Mouse (Mus musculus) heart, embryonic 14.5 days (tissue): ENCODE results near the gene Rnase10. TPM values are rescaled to one million over a fixed set of nuclear protein-coding genes. Genes with fewer than 3 reads are reported as not detected.
A peak's percentile ranks its signal among the peaks of the same experiment; 100 is the strongest.
"Not testable (repeated sequence)": the region's sequence is repeated elsewhere in the genome, so short reads cannot be mapped to it uniquely, and the experiment has no call there.

Experiments used
- ATAC-seq: fragments of 200-750 bp; cut with Nextera tagmentation; 2 replicates; pipeline ENCODE4 v1.8.0; 2017; ENCODE audit warnings: low read depth, moderate TSS enrichment; ENCODE audit not compliant: insufficient number of reproducible peaks, insufficient read depth, low FRiP score
- H3K27ac ChIP-seq, 2 experiments: fragments of 200-500 bp in 1 of 2; fragments of 300-500 bp in 1 of 2; sonication (generic) in 1 of 2; replicated peaks in 1 of 2; 2 replicates each; pipeline ENCODE4 v1.5.1; 2012 to 2014; ENCODE audit warnings: low read depth in 2 of 2, low read length in 2 of 2, control low read depth in 1 of 2, mild to moderate bottlenecking in 1 of 2, mixed read lengths in 1 of 2; ENCODE audit not compliant: control insufficient read depth in 1 of 2, insufficient read depth in 1 of 2
- H3K27me3 ChIP-seq: fragments of 300-500 bp; sonication (generic); 2 replicates; pipeline ENCODE4 v1.6.1; 2014; ENCODE audit warnings: mild to moderate bottlenecking, low read length, control low read depth; ENCODE audit not compliant: control insufficient read depth, insufficient read depth
- H3K36me3 ChIP-seq: fragments of 300-500 bp; sonication (generic); 2 replicates; pipeline ENCODE4 v1.6.1; 2014; ENCODE audit warnings: mild to moderate bottlenecking, control low read depth, low read length, mixed read lengths; ENCODE audit not compliant: control insufficient read depth, insufficient read depth
- H3K4me1 ChIP-seq, 2 experiments: fragments of 200-500 bp in 1 of 2; fragments of 300-500 bp in 1 of 2; sonication (generic) in 1 of 2; 2 replicates each; pipeline ENCODE4 v1.6.1; 2012 to 2014; ENCODE audit warnings: low read length in 2 of 2, control low read depth in 1 of 2, mixed read lengths in 1 of 2; ENCODE audit not compliant: control insufficient read depth in 2 of 2, insufficient read depth in 2 of 2
- H3K4me2 ChIP-seq: fragments of 300-500 bp; sonication (generic); 2 replicates; pipeline ENCODE4 v1.6.1; 2014; ENCODE audit warnings: mild to moderate bottlenecking, low read length
- H3K4me3 ChIP-seq, 2 experiments: fragments of 200-500 bp in 1 of 2; fragments of 300-500 bp in 1 of 2; sonication (generic) in 1 of 2; 2 replicates each; pipeline ENCODE4 v1.5.1; 2012 to 2014; ENCODE audit warnings: low read length in 2 of 2, mild to moderate bottlenecking in 2 of 2, control low read depth in 1 of 2, low read depth in 1 of 2, moderate library complexity in 1 of 2; ENCODE audit not compliant: control insufficient read depth in 1 of 2, insufficient read depth in 1 of 2
- H3K9ac ChIP-seq: fragments of 300-500 bp; sonication (generic); 2 replicates; pipeline ENCODE4 v1.6.1; 2014; ENCODE audit warnings: mild to moderate bottlenecking, low read length
- H3K9me3 ChIP-seq: fragments of 300-500 bp; sonication (generic); 2 replicates; pipeline ENCODE4 v1.6.1; 2016; ENCODE audit warnings: low read length, control low read depth; ENCODE audit not compliant: control insufficient read depth
- WGBS: fragments of 180-500 bp; shearing (Covaris S2); extraction: QIAGEN DNeasy Blood & Tissue Kit; methylation state at CpG from one replicate; pipeline ENCODE4 v1.1.7; 2014; 5-methylcytosine and 5-hydroxymethylcytosine counted together
- polyA plus RNA-seq: library from polyadenylated mRNA; unstranded; fragments of >200 nt; fragmentation: Nextera tagmentation; extraction: Ambion mirVana; gene quantifications from 2 replicates; pipeline ENCODE4 v1.2.1, GENCODE M21; 2014

Rnase10 gene
- polyA plus RNA-seq, 1 experiment from 2014 or later, result 0.32 TPM

DNA sequence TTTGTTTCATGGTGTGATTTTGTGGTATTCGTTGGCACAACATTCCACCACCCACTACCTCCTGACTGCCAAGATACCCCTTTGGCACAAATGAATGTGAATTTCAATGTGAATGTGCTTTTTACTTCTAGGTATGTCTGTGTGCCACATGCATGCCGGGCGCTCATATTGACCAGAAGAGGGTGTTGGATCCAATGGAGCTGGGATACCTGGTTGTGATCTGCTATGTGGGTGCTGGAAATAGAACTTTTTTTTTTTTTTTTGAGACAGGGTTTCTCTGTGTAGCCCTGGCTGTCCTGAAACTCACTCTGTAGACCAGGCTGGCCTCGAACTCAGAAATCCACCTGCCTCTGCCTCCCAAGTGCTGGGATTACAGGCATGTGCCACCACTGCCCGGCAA lies 34.5 kb upstream of the Rnase10 start:
- H3K4me2 ChIP-seq, H3K9ac ChIP-seq, H3K4me1 ChIP-seq, H3K36me3 ChIP-seq, H3K4me3 ChIP-seq, H3K27ac ChIP-seq, ATAC-seq, H3K27me3 ChIP-seq, H3K9me3 ChIP-seq: not testable (repeated sequence)
- WGBS, result 92% methylated on average over 4 of the region's 5 CpGs

DNA sequence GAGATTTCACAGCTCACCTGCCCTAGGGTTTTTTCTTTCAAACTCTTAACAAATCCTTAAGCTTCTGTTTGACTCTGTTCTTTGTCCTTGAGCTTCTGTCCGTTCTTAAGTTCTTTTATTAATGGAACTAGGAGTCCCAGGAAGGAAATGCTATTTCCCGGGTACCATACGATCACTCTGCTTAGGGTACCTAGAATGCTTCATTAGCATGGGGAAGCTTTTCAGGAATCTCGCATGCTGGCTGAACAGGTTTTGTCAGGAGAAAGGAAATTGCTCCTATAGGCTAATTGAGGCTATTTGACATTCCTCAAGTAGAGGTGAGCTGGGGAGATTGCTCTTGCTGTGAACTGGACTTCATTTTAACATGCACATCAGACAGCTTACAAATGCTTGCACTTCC lies 33.9 kb upstream of the Rnase10 start:
- Histone ChIP-seq H3K4me3 (no peak overlapping the region), H3K36me3 (no peaks in the 10 kb centered on the region), H3K27ac (no peak overlapping the region), H3K4me2 (no peak overlapping the region), H3K4me1 (peaks cover 5 to 6% of the 10 kb centered on the region in 2 experiments; a peak in 1 of 4 replicates), H3K9me3 (no peaks in the 10 kb centered on the region), H3K9ac (no peak overlapping the region), H3K27me3 (no peaks in the 10 kb centered on the region)
- WGBS, result 45% methylated on average over 4 of the region's 4 CpGs
- no peak for ATAC-seq

DNA sequence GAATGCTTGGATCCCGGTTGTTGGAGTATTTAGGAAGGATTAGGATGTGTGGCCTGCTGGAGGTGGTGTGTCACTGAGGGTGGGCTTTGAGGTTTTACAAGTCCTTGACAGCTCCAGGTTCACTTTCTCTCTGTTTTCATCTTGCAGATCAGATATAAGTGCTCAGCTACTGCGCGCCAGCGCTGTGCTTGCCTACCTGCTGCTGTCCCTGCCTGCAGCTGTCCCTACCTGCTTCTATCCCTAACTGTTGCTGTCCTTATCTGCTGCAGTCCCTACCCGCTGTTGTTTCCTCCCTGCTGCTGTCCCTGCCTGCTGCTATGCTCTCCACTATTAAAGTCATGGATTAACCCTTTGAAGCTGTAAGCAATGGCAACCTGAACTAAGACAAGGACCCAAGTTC lies 32.5 kb upstream of the Rnase10 start:
- no peak overlapping the region for H3K9ac ChIP-seq
- 42% methylated on average over 5 of the region's 5 CpGs for WGBS
- H3K36me3 ChIP-seq, result no peaks in the 10 kb centered on the region
- no peak overlapping the region for H3K4me3 ChIP-seq
- ATAC-seq, result no peak
- H3K27ac ChIP-seq, result no peak overlapping the region
- no peak overlapping the region for H3K4me2 ChIP-seq
- H3K4me1 ChIP-seq, result peaks cover under 1 to 3% of the 10 kb centered on the region in 2 experiments; a peak in 1 of 4 replicates
- H3K27me3 ChIP-seq, result no peaks in the 10 kb centered on the region
- no peaks in the 10 kb centered on the region for H3K9me3 ChIP-seq

DNA sequence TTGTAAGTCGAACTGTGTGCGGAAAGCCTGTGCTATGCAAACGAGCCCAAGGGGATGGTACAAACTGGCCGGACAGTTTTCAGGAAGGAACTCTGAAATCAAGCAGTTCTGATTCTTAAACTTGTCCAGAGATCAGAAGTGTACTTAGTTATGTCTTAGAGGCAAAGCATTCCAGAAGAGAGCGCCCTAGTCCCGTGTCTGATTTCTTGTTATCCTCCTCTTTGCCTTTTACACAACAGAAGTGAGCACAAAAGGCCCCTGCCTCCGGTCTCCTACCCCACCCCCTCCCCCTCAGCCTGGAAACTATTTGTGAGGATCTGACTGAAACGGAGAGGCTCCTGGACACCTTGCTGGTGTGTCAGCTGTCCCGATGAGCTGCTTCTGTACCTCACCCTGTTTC lies 30.9 kb upstream of the Rnase10 start:
- Histone ChIP-seq H3K4me3 (no peak overlapping the region), H3K9me3 (no peaks in the 10 kb centered on the region), H3K9ac (no peak overlapping the region)

DNA sequence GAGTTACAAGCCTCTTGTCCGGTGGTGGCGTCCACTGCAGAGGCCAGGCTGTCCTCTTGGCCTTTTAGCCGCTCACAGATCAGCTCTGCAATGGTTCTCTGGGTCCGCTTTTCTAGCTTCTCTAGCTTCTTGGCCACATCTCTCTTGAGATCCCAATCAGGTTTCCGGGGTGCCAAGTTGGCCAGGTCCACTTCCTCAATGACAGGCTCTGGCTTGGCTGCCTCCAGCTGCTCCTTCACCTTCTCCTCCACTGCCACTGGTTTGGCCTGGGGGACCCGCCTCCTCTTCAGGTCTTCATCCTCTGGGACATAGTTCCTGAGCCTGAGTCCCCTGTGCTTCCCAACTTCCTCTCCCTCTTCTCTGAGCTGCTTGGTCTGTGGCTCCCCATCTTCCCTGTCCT lies 29.1 kb upstream of the Rnase10 start:
- not testable (repeated sequence) for H3K9ac ChIP-seq, H3K27ac ChIP-seq, H3K9me3 ChIP-seq, H3K4me1 ChIP-seq, H3K36me3 ChIP-seq, H3K4me3 ChIP-seq, H3K27me3 ChIP-seq, ATAC-seq, H3K4me2 ChIP-seq
- 83% methylated on average over 6 of the region's 6 CpGs for WGBS

More for the DNA sequence above, 30.9 kb upstream of the Rnase10 start:
- 28% methylated on average over 9 of the region's 9 CpGs for WGBS
- H3K4me1 ChIP-seq, result peaks cover 0 to 2% of the 10 kb centered on the region in 2 experiments; a peak in 1 of 4 replicates
- ATAC-seq, result no peak; the same call in 1 of the 2 replicates
- no peak overlapping the region for H3K27ac ChIP-seq
- H3K27me3 ChIP-seq, result no peaks in the 10 kb centered on the region
- 0 out of 2 replicates have a peak overlapping the region, but pooled peaks have one; percentile 19 for H3K4me2 ChIP-seq
- no peaks in the 10 kb centered on the region for H3K36me3 ChIP-seq

DNA sequence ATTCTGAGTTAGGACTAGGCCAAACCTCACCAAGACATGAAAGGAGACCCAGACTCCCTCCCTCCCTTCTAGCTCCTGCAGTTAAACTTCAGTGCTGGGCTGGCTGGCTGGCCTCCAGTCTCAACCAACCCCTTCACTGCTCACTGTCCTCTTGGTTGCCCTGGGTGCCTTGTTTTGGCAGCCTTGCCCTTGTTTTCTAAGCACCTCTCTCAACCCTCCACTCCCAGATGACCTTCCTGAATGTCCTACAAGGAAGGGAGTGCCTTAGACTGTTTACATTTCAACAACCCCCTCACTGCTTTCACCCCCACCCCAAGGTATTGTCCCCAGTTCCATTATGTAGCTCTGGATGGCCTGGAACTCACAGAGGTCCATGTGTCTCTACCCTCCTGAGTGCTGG lies 27.9 kb upstream of the Rnase10 start:
- no peaks in the 10 kb centered on the region for H3K27me3 ChIP-seq
- H3K36me3 ChIP-seq, result no peaks in the 10 kb centered on the region
- no peak overlapping the region for H3K4me2 ChIP-seq
- H3K27ac ChIP-seq, result no peak overlapping the region
- no peak overlapping the region for H3K4me3 ChIP-seq
- peaks cover 0 to 2% of the 10 kb centered on the region in 2 experiments; a peak in 1 of 4 replicates for H3K4me1 ChIP-seq
- no peak for ATAC-seq
- no peak overlapping the region for H3K9ac ChIP-seq
- H3K9me3 ChIP-seq, result no peaks in the 10 kb centered on the region

DNA sequence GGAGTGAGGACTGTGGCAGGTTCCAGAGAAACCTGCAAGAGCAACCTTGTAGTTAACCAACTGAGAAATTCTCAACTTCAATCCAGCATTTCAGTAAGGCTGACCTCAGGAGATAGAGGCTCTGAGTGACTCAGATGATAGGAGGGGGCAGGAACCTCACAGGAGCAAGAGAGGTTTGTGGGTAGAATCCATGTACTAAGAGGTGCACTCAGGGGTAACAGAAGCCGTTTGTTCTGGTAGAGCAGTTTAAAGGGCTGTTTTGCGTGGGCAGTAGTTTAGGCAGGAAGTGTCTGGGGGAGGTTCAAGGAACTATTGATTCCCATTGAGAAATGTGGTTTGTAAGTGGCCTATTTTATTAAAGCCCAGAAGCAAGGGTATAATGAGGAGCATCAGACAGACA lies 26.3 kb upstream of the Rnase10 start:
- Histone ChIP-seq H3K36me3 (no peaks in the 10 kb centered on the region), H3K4me3 (no peak overlapping the region), H3K4me1 (peaks cover 0 to 2% of the 10 kb centered on the region in 2 experiments; a peak in 1 of 4 replicates), H3K9ac (no peak overlapping the region), H3K9me3 (no peaks in the 10 kb centered on the region), H3K4me2 (no peak overlapping the region), H3K27ac (no peak overlapping the region), H3K27me3 (no peaks in the 10 kb centered on the region)
- ATAC-seq, result no peak
- 36% methylated on average over 2 of the region's 2 CpGs for WGBS

DNA sequence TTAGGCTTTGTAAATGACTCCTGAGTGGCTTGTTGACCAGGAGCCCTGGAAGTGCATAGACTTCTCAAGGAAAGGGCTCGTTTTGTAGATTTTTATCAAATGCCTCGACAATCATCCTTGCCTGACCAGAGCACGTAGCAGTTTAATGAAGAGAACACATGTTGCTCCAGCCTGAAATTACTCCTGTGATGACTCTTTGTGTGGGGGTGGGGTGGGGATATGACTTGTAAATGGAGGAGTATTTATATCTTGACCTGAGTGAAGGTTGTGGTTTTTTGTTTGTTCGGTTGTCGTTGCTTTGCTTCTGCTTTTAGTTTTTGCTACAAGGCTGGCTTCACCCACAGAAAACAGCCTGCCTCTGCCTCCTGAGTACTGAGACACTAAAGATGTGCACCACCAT lies 25.7 kb upstream of the Rnase10 start:
- Histone ChIP-seq H3K36me3 (no peaks in the 10 kb centered on the region), H3K4me1 (peaks cover 0 to under 1% of the 10 kb centered on the region in 2 experiments; a peak in 1 of 4 replicates), H3K9me3 (no peaks in the 10 kb centered on the region), H3K4me3 (no peak overlapping the region), H3K27ac (no peak overlapping the region), H3K9ac (no peak overlapping the region), H3K27me3 (no peaks in the 10 kb centered on the region), H3K4me2 (no peak overlapping the region)
- ATAC-seq, result no peak
- 64% methylated on average over 5 of the region's 5 CpGs for WGBS
